Mouse (Mus musculus) liver, embryonic 14.5 days (tissue): ENCODE data around the gene Cap2. TPM values are rescaled to one million over a fixed set of nuclear protein-coding genes. Genes with fewer than 3 reads are reported as not detected.

Experiments used
- ATAC-seq: fragments of 200-750 bp; cut with Nextera tagmentation; 2 replicates; pipeline ENCODE4 v1.8.0; 2017; ENCODE audit warnings: moderate number of reproducible peaks, mild to moderate bottlenecking, moderate library complexity; ENCODE audit not compliant: insufficient read depth
- DNase-seq, 3 experiments: peaks; one replicate each; pipeline ENCODE4 v3.0.0-alpha.2; 2012 to 2013; ENCODE audit warnings: low read depth in 3 of 3, low spot score in 3 of 3
- H3K27ac ChIP-seq: fragments of 300-500 bp; sonication (generic); 2 replicates; pipeline ENCODE4 v1.5.1; 2014; ENCODE audit warnings: moderate library complexity, mild to moderate bottlenecking, control low read depth, inconsistent platforms
- H3K27me3 ChIP-seq: fragments of 300-500 bp; sonication (generic); 2 replicates; pipeline ENCODE4 v1.6.1; 2014; ENCODE audit warnings: mild to moderate bottlenecking, low read length, moderate library complexity; ENCODE audit not compliant: control insufficient read depth, insufficient read depth
- H3K36me3 ChIP-seq: fragments of 300-500 bp; sonication (generic); replicated peaks from 2 replicates; pipeline ENCODE4 v1.6.1; 2014; ENCODE audit warnings: low read depth; ENCODE audit not compliant: control insufficient read depth, insufficient read depth
- H3K4me1 ChIP-seq, 2 experiments: fragments of 200-500 bp in 1 of 2; fragments of 300-500 bp in 1 of 2; sonication (generic) in 1 of 2; replicated peaks; 2 replicates each; pipeline ENCODE4 v1.6.1; 2012 to 2014; ENCODE audit warnings: antibody characterized with exemption in 1 of 2, inconsistent platforms in 1 of 2, low read length in 1 of 2; ENCODE audit not compliant: control insufficient read depth in 2 of 2, insufficient read depth in 2 of 2
- H3K4me2 ChIP-seq: fragments of 300-500 bp; sonication (generic); 2 replicates; pipeline ENCODE4 v1.6.1; 2014; ENCODE audit warnings: low read depth, mild to moderate bottlenecking, control low read depth, moderate library complexity
- H3K4me3 ChIP-seq, 2 experiments: fragments of 200-500 bp in 1 of 2; fragments of 300-500 bp in 1 of 2; sonication (generic) in 1 of 2; 2 replicates each; pipeline ENCODE4 v1.5.1; 2012 to 2014; ENCODE audit warnings: low read depth in 2 of 2, low read length in 2 of 2, mild to moderate bottlenecking in 2 of 2, control low read depth in 1 of 2, inconsistent platforms in 1 of 2, moderate library complexity in 1 of 2; ENCODE audit not compliant: insufficient read depth in 1 of 2
- H3K9ac ChIP-seq: fragments of 300-500 bp; sonication (generic); replicated peaks from 2 replicates; pipeline ENCODE4 v1.6.1; 2014; ENCODE audit warnings: mild to moderate bottlenecking, control low read depth, moderate library complexity
- H3K9me3 ChIP-seq: fragments of 300-500 bp; sonication (generic); 2 replicates; pipeline ENCODE4 v1.6.1; 2016; ENCODE audit warnings: low read length, mixed read lengths; ENCODE audit not compliant: control insufficient read depth
- CTCF ChIP-seq: IDR thresholded peaks from 2 replicates; pipeline ENCODE4 v1.5.1; 2016; ENCODE audit warnings: antibody characterized with exemption, low read depth, control low read depth
- EP300 ChIP-seq: IDR thresholded peaks from 2 replicates; pipeline ENCODE4 v1.6.1; 2016; ENCODE audit warnings: antibody characterized with exemption, low read depth
- WGBS: fragments of 180-500 bp; shearing (Covaris S2); extraction: QIAGEN DNeasy Blood & Tissue Kit; methylation state at CpG from one replicate; pipeline ENCODE4 v1.1.7; 2014; ENCODE audit not compliant: insufficient replicate concordance; 5-methylcytosine and 5-hydroxymethylcytosine counted together
- polyA plus RNA-seq, 2 experiments: library from polyadenylated mRNA; depleted of rRNA in 1 of 2; stranded (reverse) in 1 of 2; unstranded in 1 of 2; fragments of >200 nt; fragmentation: Nextera tagmentation in 1 of 2; extraction: Ambion mirVana in 1 of 2; gene quantifications; 2 replicates each; pipeline versions ENCODE4 v1.2.1 to v1.2.3; 2012 to 2014

Gene Cap2
- polyA plus RNA-seq, 2 experiments, result 0.55 TPM

GRCm38 (mm10) chr13:46515524-46515923, 13.9 kb downstream of the Cap2 start:
- 82% methylated on average over 10 of the region's 10 CpGs for WGBS
- TF ChIP-seq EP300, result no peak
- TF ChIP-seq CTCF, result no peak
- no peak for ATAC-seq

DNA sequence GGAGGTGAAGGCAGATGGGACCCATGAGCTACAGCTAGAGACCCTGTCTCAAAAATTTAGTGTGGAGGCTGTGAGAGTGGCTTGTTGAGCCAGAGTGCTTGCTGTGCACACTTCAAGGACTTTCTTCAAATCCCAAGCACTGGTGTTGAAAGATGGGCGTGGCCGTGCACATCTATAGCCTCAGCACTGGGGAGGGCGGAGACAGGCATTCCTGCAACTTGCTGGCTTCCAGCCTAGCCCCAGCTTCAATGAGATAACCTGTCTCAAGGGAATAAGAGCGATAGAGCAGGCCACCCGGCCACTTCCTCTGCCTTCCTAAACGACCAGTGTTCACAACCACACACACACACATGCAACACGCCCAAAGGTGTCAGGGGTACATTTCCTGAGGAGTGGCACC, 14.5 kb downstream of the Cap2 start:
- no peak overlapping the region for H3K4me3 ChIP-seq
- 0 out of 4 replicates have a peak, but pooled peaks cover 0 to 1% of the 10 kb centered on the region in 2 experiments for H3K4me1 ChIP-seq
- no peaks in the 10 kb centered on the region for H3K9me3 ChIP-seq
- 43% methylated on average over 7 of the region's 7 CpGs for WGBS
- no peak for TF ChIP-seq EP300
- TF ChIP-seq CTCF, result no peak
- no peaks in the 10 kb centered on the region for H3K36me3 ChIP-seq
- H3K27me3 ChIP-seq, result no peaks in the 10 kb centered on the region
- H3K27ac ChIP-seq, result no peak overlapping the region
- DNase-seq (no peak), ATAC-seq (no peak)
- no peak overlapping the region for H3K4me2 ChIP-seq
- no peak overlapping the region for H3K9ac ChIP-seq

More at GRCm38 (mm10) chr13:46515524-46515923, 13.9 kb downstream of the Cap2 start:
- no peak overlapping the region for H3K27ac ChIP-seq
- H3K36me3 ChIP-seq, result no peaks in the 10 kb centered on the region
- H3K27me3 ChIP-seq, result no peaks in the 10 kb centered on the region
- H3K4me2 ChIP-seq, result no peak overlapping the region
- no peak overlapping the region for H3K9ac ChIP-seq
- DNase-seq, result no peak
- no peak overlapping the region for H3K4me3 ChIP-seq
- H3K4me1 ChIP-seq, result 0 out of 4 replicates have a peak, but pooled peaks cover 0 to 1% of the 10 kb centered on the region in 2 experiments
- H3K9me3 ChIP-seq, result no peaks in the 10 kb centered on the region

DNA sequence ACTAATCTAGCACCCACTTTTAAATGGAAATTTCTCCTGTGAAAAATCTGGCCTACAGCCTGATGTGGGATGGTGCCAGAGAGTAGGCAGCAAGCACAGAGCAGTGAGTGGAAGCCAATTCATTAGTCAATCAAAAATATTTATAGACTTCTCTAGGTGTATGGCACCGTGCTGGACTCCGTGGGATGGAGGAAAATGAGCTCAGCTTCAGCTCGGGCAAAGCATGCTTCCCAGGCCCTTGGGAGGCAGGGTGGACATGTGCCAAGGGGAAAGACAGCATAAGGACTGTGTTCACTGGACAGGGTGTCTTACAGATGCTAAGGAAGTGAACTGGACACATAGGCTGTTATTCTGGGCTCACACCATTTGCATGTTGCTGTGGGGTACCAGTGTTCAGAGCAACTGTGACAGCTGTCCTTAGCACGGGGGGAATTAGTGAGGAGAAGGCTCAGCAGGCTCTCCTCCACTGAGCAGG, 15.6 kb downstream of the Cap2 start:
- Histone ChIP-seq H3K27ac (no peak overlapping the region), H3K4me2 (no peak overlapping the region), H3K4me1 (0 out of 4 replicates have a peak, but pooled peaks cover 0 to 1% of the 10 kb centered on the region in 2 experiments), H3K36me3 (no peaks in the 10 kb centered on the region), H3K4me3 (no peak overlapping the region), H3K9me3 (no peaks in the 10 kb centered on the region), H3K9ac (no peak overlapping the region), H3K27me3 (no peaks in the 10 kb centered on the region)
- no peak for DNase-seq
- ATAC-seq, result no peak
- no peak for TF ChIP-seq EP300
- TF ChIP-seq CTCF, result no peak
- 56% methylated on average over 4 of the region's 4 CpGs for WGBS

GRCm38 (mm10) chr13:46521482-46521881, 19.8 kb downstream of the Cap2 start:
- Histone ChIP-seq H3K9ac (no peak overlapping the region), H3K27me3 (no peaks in the 10 kb centered on the region), H3K4me2 (no peak overlapping the region), H3K9me3 (no peaks in the 10 kb centered on the region), H3K4me3 (no peak overlapping the region), H3K4me1 (no peaks in the 10 kb centered on the region), H3K27ac (no peak overlapping the region), H3K36me3 (no peaks in the 10 kb centered on the region)
- no peak for TF ChIP-seq CTCF
- TF ChIP-seq EP300, result no peak
- no peak for ATAC-seq
- WGBS, result 19% methylated on average over 1 of the region's 1 CpGs
- no peak for DNase-seq

GRCm38 (mm10) chr13:46522798-46523197, 21.1 kb downstream of the Cap2 start:
- no peak for ATAC-seq
- Histone ChIP-seq H3K27ac (no peak overlapping the region), H3K9ac (no peak overlapping the region), H3K4me3 (no peak overlapping the region), H3K27me3 (no peaks in the 10 kb centered on the region), H3K36me3 (no peaks in the 10 kb centered on the region), H3K4me1 (no peaks in the 10 kb centered on the region), H3K9me3 (no peaks in the 10 kb centered on the region), H3K4me2 (no peak overlapping the region)
- no peak for TF ChIP-seq CTCF
- TF ChIP-seq EP300, result no peak
- no peak for DNase-seq
- WGBS, result 66% methylated on average over 4 of the region's 4 CpGs
